Mouse (Mus musculus): ENCODE results near the gene Canx. TPM values are rescaled to one million over a fixed set of nuclear protein-coding genes. Genes with fewer than 3 reads are reported as not detected.
"Not testable (repeated sequence)": the region's sequence is repeated elsewhere in the genome, so short reads cannot be mapped to it uniquely, and the experiment has no call there.

Gene Canx
- total RNA-seq (2021): 100 to 1,000 TPM; 322 to 335 TPM

DNA sequence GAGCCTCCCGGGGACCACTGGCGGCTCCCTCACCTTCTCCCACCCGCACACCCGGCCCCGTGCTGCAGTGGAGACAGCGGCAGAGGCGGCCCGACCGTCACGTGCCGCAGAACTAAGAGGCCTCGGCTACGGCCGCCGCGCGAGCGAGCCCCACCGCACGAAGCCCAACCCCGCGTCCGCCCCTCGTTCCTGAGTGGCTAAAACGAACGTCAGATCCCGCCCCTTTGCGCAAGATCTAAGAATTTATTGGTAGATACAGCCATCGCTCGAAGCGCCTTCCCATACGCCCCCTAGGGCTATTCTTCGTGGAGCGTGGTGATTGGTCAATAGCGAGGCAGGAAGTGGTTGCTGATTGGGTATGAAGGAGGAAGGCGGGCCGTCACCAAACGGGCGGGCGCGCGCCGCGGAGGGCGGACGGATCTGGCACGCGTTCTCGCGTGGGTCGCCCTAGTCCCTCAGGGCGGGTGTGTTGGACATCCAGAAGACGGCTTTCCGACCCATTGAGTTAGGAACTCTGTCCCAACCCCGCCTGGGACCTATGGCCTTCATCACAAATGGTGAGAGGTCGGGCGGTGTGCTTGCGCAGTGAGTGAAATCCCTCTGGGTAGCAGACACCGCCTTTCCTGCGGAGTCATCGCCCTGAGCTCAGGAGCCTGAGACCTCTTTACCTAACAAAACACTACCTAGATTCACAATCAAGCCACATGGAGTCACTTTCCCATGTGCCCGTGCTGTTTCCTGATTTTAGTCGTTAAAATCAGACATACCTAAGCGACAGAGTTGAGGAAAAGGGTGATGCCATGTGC is at the start of gene Canx:
Canx (minus strand) TSS at position 178 of the 806 bp plus-strand sequence.
- DNase-seq: peak; percentile 98

DNA sequence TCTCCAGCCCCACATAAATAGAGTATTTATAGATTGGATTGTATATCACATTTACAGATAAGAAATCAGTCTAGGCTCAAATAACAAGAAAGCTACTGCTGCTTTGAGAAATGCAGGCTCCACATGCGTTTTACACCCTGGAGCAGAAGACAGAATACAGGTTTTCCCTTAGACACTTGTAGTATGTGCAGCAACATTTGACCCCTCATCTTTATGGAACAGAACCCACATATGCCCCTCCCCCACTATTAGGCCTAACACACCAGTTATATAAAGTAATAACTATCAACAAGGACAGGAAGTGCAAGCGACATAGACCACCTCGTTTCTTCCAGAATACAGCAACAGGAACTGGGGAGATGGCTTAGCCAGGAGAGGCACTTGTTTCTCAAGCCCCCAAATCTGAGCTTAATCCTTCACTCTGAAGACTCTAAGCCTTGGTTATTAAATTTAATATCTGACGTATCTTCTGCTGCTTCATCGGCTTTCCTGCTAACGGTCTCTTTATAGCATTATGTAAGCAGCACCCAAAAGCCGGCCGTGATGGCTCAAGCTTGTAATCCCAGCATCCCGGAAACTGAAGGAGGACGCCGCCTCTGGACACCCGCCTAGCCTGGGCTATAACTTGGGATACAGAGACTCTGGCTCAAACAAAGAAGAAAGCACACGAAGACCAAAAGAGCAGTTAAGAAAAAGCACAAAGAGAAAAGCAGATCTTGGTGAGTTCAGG is 49.0 kb upstream of the Canx start:
- DNase-seq: no peak

DNA sequence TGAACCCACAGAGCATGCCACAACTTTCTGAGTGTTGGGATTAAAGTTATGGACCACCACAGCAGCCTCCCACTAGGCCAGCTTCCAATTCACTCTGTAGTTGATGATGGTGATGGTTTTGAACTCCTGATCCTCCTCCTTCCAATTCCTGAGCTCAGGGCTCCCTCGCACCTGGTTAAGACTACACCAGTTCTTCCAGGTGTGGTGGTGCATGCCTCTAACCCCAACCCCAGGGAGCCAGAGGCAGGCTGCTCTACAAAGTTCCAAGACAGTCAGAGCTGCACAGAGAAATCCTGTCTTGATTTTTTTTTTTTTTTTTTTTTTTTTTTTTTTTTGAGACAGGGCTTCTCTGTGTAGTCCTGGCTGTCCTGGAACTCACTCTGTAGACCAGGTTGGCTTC is 48.1 kb upstream of the Canx start:
- DNase-seq: peak; percentile 4

GRCm38 (mm10) chr11:50373086-50373485 is 47.6 kb upstream of the Canx start:
- no peak for DNase-seq

GRCm38 (mm10) chr11:50371911-50372310 is 46.4 kb upstream of the Canx start:
- no peak for DNase-seq

- peak; percentile 68 for DNase-seq
Observed at GRCm38 (mm10) chr11:50371399-50371841, 45.9 kb upstream of the Canx start.

- no peak for DNase-seq
Observed at GRCm38 (mm10) chr11:50370969-50371368, 45.5 kb upstream of the Canx start.

GRCm38 (mm10) chr11:50369360-50369911 is 44.0 kb upstream of the Canx start:
- no peak for DNase-seq

DNA sequence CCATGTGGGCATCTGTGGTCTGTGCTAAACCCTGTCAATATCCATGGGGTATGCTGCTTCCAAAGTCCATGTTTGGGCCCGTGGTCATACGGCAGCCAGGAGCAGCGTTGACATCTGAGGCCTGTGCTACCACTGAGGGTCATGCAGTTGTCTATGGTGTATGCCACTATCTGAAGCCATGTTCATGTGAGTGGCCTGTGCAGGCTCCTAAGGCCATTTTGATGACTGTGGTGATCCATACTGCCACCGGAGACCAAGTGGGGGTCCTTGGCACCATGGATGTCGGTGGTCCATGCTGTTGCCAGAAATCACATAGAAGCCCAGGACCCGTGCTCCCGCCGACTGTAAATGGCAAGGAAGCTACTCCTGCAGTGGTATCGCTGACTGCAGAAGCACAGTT is 42.1 kb upstream of the Canx start:
- no peak for DNase-seq

DNA sequence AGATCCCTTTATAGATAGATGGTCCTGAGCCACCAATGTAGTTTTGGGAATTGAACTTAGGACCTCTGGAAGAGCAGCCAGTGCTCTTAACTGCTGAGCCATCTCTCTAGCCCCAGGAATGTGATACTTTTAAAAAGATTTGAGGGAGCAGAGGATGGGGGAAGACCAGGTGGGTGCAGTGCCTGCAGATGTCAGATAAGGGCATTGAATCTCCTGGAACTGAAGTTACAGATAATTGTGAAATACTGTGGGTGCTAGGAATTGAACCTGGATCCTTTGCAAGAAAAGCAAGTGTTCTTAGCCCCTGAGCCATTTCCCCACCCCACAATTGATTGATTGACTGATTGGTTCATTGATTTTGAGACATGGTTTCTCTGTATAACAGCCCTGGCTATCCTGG is 39.8 kb upstream of the Canx start:
- no peak for DNase-seq

- DNase-seq: peak; percentile 86
Observed at GRCm38 (mm10) chr11:50364548-50364947, 39.1 kb upstream of the Canx start.

GRCm38 (mm10) chr11:50361282-50361681 is 35.8 kb upstream of the Canx start:
- not testable (repeated sequence) for DNase-seq

DNA sequence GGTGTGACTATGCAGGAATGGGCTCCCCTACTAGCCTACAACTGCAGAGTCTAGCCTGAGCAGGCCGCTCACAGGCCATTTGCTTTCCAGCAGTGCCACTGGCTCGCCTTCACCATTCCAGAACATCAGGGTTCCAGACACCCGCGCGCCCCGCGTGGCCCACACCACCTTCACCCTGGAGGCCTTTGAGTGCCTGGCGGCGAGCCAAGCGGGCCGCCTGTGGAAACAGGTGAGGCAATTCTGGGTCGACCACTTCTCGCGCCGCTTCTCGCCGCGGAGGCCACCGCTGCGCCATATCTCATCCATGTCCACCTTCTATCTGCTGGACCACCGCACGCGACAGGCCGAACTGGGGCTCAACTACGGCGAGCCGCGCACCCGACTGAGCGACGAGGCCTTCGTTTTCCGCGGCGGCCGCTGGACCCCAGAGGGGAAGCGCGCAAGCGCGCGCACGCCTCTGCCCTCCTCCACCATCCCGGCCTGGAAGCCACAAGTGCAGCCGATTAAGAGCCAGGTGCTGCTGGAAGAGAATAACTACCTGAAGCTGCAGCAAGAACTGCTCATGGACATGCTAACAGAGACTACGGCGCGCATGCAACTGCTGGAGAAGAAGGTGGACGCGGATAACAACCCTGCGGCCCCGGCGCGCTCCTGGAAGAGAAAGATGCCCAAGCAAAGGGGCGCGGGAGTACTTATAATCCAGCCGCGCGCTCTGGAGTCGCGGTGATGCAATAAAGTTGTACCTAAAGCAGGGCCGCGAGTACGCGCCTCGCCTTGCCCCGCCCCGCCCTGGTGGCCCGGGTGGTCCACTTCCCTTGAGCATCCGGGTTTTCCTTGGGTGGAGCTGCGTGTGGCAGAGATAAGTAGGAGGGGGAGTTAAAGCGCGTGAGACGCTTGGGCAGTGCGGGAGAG is 33.7 kb upstream of the Canx start:
- peak; percentile 43 for DNase-seq

DNA sequence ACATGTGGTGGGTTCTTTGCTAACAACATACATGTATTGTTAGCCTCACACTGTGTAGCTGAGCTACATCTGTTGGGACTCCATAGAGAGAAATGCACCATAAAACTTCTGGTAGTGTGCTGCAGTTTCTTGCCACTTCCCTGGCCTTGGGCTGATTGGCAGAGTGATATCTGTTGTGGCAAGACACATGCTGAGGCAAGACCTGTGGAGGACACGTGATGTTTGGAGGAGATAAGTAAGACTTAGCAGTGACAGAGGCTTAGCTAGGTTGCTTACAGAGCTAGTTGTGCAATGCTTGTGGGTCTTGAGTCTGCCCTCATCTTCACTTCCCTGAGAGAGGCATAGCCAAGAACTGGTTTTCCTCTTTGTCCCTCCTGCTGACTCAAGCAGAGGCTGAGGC is 29.9 kb upstream of the Canx start:
- no peak for DNase-seq

DNA sequence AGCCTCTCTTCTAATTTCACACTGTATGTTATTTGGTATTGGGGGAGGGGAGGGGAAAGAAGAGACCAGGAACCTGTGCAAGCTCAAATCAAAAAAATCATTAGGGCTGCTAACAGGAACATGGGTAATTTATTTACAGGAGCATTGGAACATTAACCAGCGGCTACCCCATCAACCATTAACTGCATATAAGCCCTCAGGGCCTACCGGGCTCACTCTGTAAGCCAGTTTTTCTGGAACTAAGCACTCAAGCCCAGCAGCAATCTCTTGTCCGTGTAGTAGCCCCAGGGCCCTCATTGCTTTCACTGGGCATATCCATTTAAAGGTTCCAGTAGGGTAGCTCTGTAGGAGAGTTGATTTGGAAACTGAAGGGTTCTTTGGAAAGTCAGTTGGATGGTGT is 29.4 kb upstream of the Canx start:
- no peak for DNase-seq

GRCm38 (mm10) chr11:50354162-50354561 is 28.7 kb upstream of the Canx start, which contains the start of gene Cby3:
Cby3 (plus strand) TSS chr11:50354462.
- DNase-seq: no peak

DNA sequence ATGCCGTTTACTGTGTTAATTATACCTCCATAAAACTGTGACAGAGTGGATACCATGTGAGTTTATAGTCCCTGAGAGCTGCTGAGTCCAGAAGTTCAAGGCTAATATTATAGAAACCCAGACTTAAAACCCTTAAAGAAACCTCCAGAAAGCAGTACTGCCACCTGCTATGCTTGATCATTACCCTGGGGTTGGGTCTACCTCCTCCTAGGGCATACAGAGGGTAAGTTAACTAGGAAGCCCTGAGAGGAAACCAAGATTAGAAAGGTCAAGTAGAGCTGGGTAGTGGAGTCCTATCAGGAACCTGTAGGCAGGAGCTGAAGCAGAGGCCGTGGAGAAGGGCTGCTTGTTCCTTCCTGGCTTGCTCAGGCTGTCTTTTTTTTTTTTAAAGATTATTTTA is 26.7 kb upstream of the Canx start:
- no peak for DNase-seq

DNA sequence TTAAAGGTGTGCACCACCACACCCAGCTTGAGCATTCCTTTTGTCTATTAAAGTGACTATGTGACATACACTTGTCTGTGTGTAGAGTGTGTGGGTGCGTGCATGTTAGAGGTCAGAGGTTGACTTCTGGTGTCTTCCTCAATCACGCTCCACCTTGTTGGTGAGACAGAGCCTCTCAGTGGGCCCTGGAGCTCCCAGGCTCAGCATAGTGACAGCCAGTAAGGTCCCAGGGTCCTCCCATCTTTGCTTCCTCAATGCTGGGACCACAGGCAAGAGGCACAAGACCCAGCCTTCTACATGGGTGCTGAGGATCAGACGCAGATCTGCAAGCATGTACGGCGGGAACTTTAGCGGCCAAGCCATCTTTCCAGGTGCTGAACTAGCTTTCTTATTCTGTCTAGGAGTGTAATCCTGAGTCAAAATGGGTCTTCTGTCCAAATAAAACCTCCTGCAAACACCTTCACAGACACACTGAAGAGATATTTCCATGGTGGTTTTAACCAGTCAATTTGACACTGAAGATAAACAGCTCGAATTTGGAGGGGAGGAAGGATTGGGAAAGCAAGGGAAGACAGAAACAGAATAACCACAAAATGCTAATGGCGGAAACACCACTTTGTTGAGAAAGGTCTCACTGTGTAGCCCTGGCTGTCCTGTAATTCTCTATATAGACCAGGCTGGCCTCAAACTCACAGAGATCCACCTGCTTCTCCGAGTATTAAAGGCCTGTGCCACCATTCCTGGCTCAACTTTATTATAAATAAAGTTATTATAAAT is 21.0 kb upstream of the Canx start:
- DNase-seq: no peak

GRCm38 (mm10) chr11:50345486-50345885 is 20.0 kb upstream of the Canx start:
- DNase-seq: no peak

- no peak for DNase-seq
Observed at GRCm38 (mm10) chr11:50336891-50337290, 11.4 kb upstream of the Canx start.

GRCm38 (mm10) chr11:50336126-50336525 is 10.7 kb upstream of the Canx start:
- no peak for DNase-seq

- no peak for DNase-seq
Observed at GRCm38 (mm10) chr11:50333181-50333580, 7.7 kb upstream of the Canx start.
